Comparison of ENCODE assay signal across 13 mouse cellular contexts in genomic region chr6:91798496-91798895, GRCm38 (mm10). TPM values are rescaled to one million over a fixed set of nuclear protein-coding genes. Genes with fewer than 3 reads are reported as not detected.
DNase-seq lines count a peak whose midpoint lies in the region; ATAC-seq lines count a peak whose summit lies in the region.
"Had no signal": no experiment of that assay in that cellular context is flagged by ENCODE, and none has a peak within 500 bp of the region (broad histone marks: within the 10 kb centered on the region; RNA-seq: fewer than 3 reads in every experiment).

No protein-coding gene starts in this region.

- no peak overlapping the region for H3K4me3 ChIP-seq in midbrain, embryonic 10.5 days
- H3K4me3 ChIP-seq in midbrain, embryonic 15.5 days, result no peak overlapping the region
- H3K4me3 ChIP-seq: embryonic facial prominence, embryonic 15.5 days; liver, embryonic 15.5 days; megakaryocyte, embryonic 14.5 days had no signal

- no peak overlapping the region for H3K4me2 ChIP-seq in midbrain, embryonic 15.5 days
- H3K4me2 ChIP-seq: embryonic facial prominence, embryonic 15.5 days; liver, embryonic 15.5 days had no signal

- peak; percentile 19 to 51 for DNase-seq in frontal cortex, adult 2 months (ENCODE audit: extremely low spot score in 1 of 2, low spot score in 1 of 2)
- no peak for DNase-seq in frontal cortex, postnatal 10 days (ENCODE audit: low spot score in 2 of 2)
- DNase-seq in midbrain, embryonic 10.5 days (ENCODE audit: low spot score), result no peak
- peak; percentile 30 for DNase-seq in layer of hippocampus, adult 9-11 months
- no peak for DNase-seq in adrenal gland, postnatal 14 days
- no peak for DNase-seq in kidney, postnatal 14 days
- no peak for DNase-seq in kidney, postnatal 25 days
- DNase-seq: heart, postnatal 36 days; kidney, adult 11 months had no signal

- H3K4me1 ChIP-seq in midbrain, embryonic 10.5 days, result peaks cover 30% of the 10 kb centered on the region
- H3K4me1 ChIP-seq in midbrain, embryonic 15.5 days, result no peaks in the 10 kb centered on the region
- H3K4me1 ChIP-seq: embryonic facial prominence, embryonic 15.5 days; liver, embryonic 15.5 days had no signal

- ATAC-seq in midbrain, embryonic 15.5 days (replicated peaks), result no peak

- H3K27me3 ChIP-seq in midbrain, embryonic 10.5 days (ENCODE audit: low read depth, poor library complexity, severe bottlenecking), result no peaks in the 10 kb centered on the region; the same call in 1 of the 2 replicates
- H3K27me3 ChIP-seq in midbrain, embryonic 15.5 days (replicated peaks), result no peaks in the 10 kb centered on the region
- H3K27me3 ChIP-seq: embryonic facial prominence, embryonic 15.5 days had no signal

- no peaks in the 10 kb centered on the region for H3K36me3 ChIP-seq in midbrain, embryonic 10.5 days
- H3K36me3 ChIP-seq in midbrain, embryonic 15.5 days (replicated peaks), result no peaks in the 10 kb centered on the region
- H3K36me3 ChIP-seq: embryonic facial prominence, embryonic 15.5 days; liver, embryonic 15.5 days had no signal

- 0 out of 2 replicates have a peak overlapping the region, but pooled peaks have one; percentile 0 for H3K27ac ChIP-seq in midbrain, embryonic 10.5 days (replicated peaks)
- no peak overlapping the region for H3K27ac ChIP-seq in midbrain, embryonic 15.5 days
- H3K27ac ChIP-seq: embryonic facial prominence, embryonic 15.5 days; liver, embryonic 15.5 days had no signal

- no peaks in the 10 kb centered on the region for H3K9me3 ChIP-seq in midbrain, embryonic 10.5 days (replicated peaks)
- H3K9me3 ChIP-seq in midbrain, embryonic 15.5 days, result no peaks in the 10 kb centered on the region
- H3K9me3 ChIP-seq: embryonic facial prominence, embryonic 15.5 days; liver, embryonic 15.5 days; megakaryocyte, embryonic 14.5 days had no signal

- H3K9ac ChIP-seq in midbrain, embryonic 15.5 days, result no peak overlapping the region
- H3K9ac ChIP-seq: embryonic facial prominence, embryonic 15.5 days; liver, embryonic 15.5 days had no signal

- WGBS in midbrain, embryonic 10.5 days, result 80% methylated on average over 12 of the region's 12 CpGs
- 79% methylated on average over 12 of the region's 12 CpGs for WGBS in midbrain, embryonic 15.5 days

RNA-seq across cellular contexts. Expression of gene Grip2, which starts 28.6 kb away (rescaled TPM):
- polyA plus RNA-seq in frontal cortex, adult 2 months (2012; rRNA removed), result 48.2 and 50.4 TPM in 2 replicates
- polyA plus RNA-seq in midbrain, embryonic 10.5 days (2016; fragmentation: Nextera tagmentation; extraction: Ambion mirVana), result 0.28 and 0.70 TPM in 2 replicates
- polyA plus RNA-seq in midbrain, embryonic 15.5 days (2015; fragmentation: Nextera tagmentation; extraction: Ambion mirVana), result 9.0 and 10.7 TPM in 2 replicates
- total RNA-seq in adrenal gland, postnatal 14 days (2021), result 1.7 and 1.9 TPM in 2 replicates

Comparison
In these comparisons a context has a peak if more than half of its experiments do, and no peak if none do; other contexts are left out.
1. DNase-seq: peak in frontal cortex, adult 2 months (2 of 2) and layer of hippocampus, adult 9-11 months (single experiment); none in frontal cortex, postnatal 10 days (0 of 2), midbrain, embryonic 10.5 days (single experiment), adrenal gland, postnatal 14 days (single experiment), kidney, postnatal 14 days (single experiment) and kidney, postnatal 25 days (0 of 2).